Mouse (Mus musculus): ENCODE results near the gene Gzmg. TPM values are rescaled to one million over a fixed set of nuclear protein-coding genes. Genes with fewer than 3 reads are reported as not detected.
"Not testable (repeated sequence)": the region's sequence is repeated elsewhere in the genome, so short reads cannot be mapped to it uniquely, and the experiment has no call there.

The Gzmg gene
- not detected in 2 replicates for polyA plus RNA-seq (2012; rRNA removed)

DNA sequence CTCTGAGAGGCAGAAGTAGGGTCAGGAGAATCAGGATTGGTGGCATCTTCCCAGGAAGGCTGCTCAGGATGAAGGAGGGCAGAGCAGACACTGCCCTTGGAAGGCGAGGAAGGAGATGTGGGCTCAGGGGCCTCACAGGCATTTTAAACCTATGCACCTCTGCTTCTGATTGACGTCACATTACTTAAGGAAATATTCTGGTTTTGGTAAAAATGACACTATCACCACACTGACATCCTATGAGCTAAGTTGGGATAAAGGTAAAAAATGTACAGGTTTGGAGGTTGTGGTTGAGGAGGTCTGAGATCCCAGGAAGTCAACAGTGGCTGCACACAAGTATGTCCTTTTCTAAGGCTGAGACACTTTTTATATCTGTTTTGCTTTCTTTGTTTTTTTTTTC is at the start of gene Gzmg:
Gene Gzmg, minus strand, starts transcription at position 101 of the 400 bp plus-strand sequence.
- not testable (repeated sequence) for H3K36me3 ChIP-seq (ENCODE audit: control insufficient read depth, insufficient read depth, low read length); H3K4me1 ChIP-seq (replicated peaks; ENCODE audit: control insufficient read depth, insufficient read depth, low read length); H3K27ac ChIP-seq (ENCODE audit: control insufficient read depth, insufficient read depth, low read length); H3K27me3 ChIP-seq (ENCODE audit: control insufficient read depth, insufficient read depth, low read length); H3K4me3 ChIP-seq (ENCODE audit: control insufficient read depth, insufficient read depth, low read length); DNase-seq
- 83% methylated on average over 2 of the region's 2 CpGs for WGBS

- no peak for DNase-seq
- H3K27ac ChIP-seq (ENCODE audit: control insufficient read depth, insufficient read depth, low read length): no peak overlapping the region
- WGBS: 92% methylated on average over 1 of the region's 1 CpGs
- no peaks in the 10 kb centered on the region for H3K4me1 ChIP-seq (replicated peaks; ENCODE audit: control insufficient read depth, insufficient read depth, low read length)
- no peaks in the 10 kb centered on the region for H3K27me3 ChIP-seq (ENCODE audit: control insufficient read depth, insufficient read depth, low read length)
- H3K36me3 ChIP-seq (ENCODE audit: control insufficient read depth, insufficient read depth, low read length): no peaks in the 10 kb centered on the region
- no peak for TF ChIP-seq POLR2A (IDR thresholded peaks at IDR 0.05; ENCODE audit: control insufficient read depth, extremely low read depth, insufficient read depth, low read length, poor library complexity)
- TF ChIP-seq CTCF (IDR thresholded peaks at IDR 0.05; ENCODE audit: borderline replicate concordance, control insufficient read depth, extremely low read depth, insufficient read depth, low read length, poor library complexity): no peak
- H3K4me3 ChIP-seq (ENCODE audit: control insufficient read depth, insufficient read depth, low read length): no peak overlapping the region
Observed at GRCm38 (mm10) chr14:56205613-56206012, 46.2 kb upstream of the Gzmg start.

GRCm38 (mm10) chr14:56205021-56205420 is 45.6 kb upstream of the Gzmg start:
- TF ChIP-seq CTCF (IDR thresholded peaks at IDR 0.05; ENCODE audit: borderline replicate concordance, control insufficient read depth, extremely low read depth, insufficient read depth, low read length, poor library complexity): peak; percentile 35; the same call in 1 of the 2 replicates
- DNase-seq: peak; percentile 47
- not testable (repeated sequence) for H3K27ac ChIP-seq (ENCODE audit: control insufficient read depth, insufficient read depth, low read length); H3K36me3 ChIP-seq (ENCODE audit: control insufficient read depth, insufficient read depth, low read length); H3K27me3 ChIP-seq (ENCODE audit: control insufficient read depth, insufficient read depth, low read length); H3K4me3 ChIP-seq (ENCODE audit: control insufficient read depth, insufficient read depth, low read length); H3K4me1 ChIP-seq (replicated peaks; ENCODE audit: control insufficient read depth, insufficient read depth, low read length)
- WGBS: 42% methylated on average over 5 of the region's 5 CpGs

GRCm38 (mm10) chr14:56203975-56204374 is 44.6 kb upstream of the Gzmg start:
- DNase-seq: peak; percentile 75
- TF ChIP-seq POLR2A (IDR thresholded peaks at IDR 0.05; ENCODE audit: control insufficient read depth, extremely low read depth, insufficient read depth, low read length, poor library complexity) (no peak), CTCF (IDR thresholded peaks at IDR 0.05; ENCODE audit: borderline replicate concordance, control insufficient read depth, extremely low read depth, insufficient read depth, low read length, poor library complexity) (no peak; the same call in 1 of the 2 replicates)
- 7% methylated on average over 2 of the region's 2 CpGs for WGBS
- Histone ChIP-seq H3K4me3 (ENCODE audit: control insufficient read depth, insufficient read depth, low read length) (no peak overlapping the region), H3K27me3 (ENCODE audit: control insufficient read depth, insufficient read depth, low read length) (no peaks in the 10 kb centered on the region), H3K4me1 (replicated peaks; ENCODE audit: control insufficient read depth, insufficient read depth, low read length) (no peaks in the 10 kb centered on the region), H3K36me3 (ENCODE audit: control insufficient read depth, insufficient read depth, low read length) (no peaks in the 10 kb centered on the region), H3K27ac (ENCODE audit: control insufficient read depth, insufficient read depth, low read length) (no peak overlapping the region)

DNA sequence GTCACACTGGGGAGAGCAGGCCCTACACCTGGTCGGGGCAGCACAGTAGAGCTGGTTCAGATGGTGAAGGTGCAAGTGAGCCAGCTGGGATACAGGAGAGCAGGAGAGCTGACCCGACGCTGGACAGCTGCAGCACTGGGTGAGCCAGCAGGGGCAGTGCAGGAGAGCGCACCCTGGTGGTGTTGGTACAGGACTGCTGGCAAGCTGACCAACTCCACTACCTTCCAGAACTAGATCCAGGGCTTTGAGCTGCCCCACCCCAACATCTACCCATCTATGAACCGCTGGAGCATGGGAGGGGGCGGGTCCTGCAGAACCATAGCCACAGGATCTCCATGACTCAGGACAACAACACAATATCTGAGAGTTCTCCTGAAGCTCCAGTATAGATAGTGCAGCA is 27.6 kb upstream of the Gzmg start:
- Histone ChIP-seq H3K27ac (ENCODE audit: control insufficient read depth, insufficient read depth, low read length) (no peak overlapping the region), H3K36me3 (ENCODE audit: control insufficient read depth, insufficient read depth, low read length) (no peaks in the 10 kb centered on the region), H3K4me1 (replicated peaks; ENCODE audit: control insufficient read depth, insufficient read depth, low read length) (no peaks in the 10 kb centered on the region), H3K27me3 (ENCODE audit: control insufficient read depth, insufficient read depth, low read length) (no peaks in the 10 kb centered on the region), H3K4me3 (ENCODE audit: control insufficient read depth, insufficient read depth, low read length) (no peak overlapping the region)
- peak; percentile 17 for DNase-seq
- WGBS: 62% methylated on average over 6 of the region's 6 CpGs
- TF ChIP-seq POLR2A (IDR thresholded peaks at IDR 0.05; ENCODE audit: control insufficient read depth, extremely low read depth, insufficient read depth, low read length, poor library complexity): no peak
- no peak for TF ChIP-seq CTCF (IDR thresholded peaks at IDR 0.05; ENCODE audit: borderline replicate concordance, control insufficient read depth, extremely low read depth, insufficient read depth, low read length, poor library complexity)

GRCm38 (mm10) chr14:56186521-56186920 is 27.1 kb upstream of the Gzmg start:
- TF ChIP-seq CTCF (IDR thresholded peaks at IDR 0.05; ENCODE audit: borderline replicate concordance, control insufficient read depth, extremely low read depth, insufficient read depth, low read length, poor library complexity) (no peak), POLR2A (IDR thresholded peaks at IDR 0.05; ENCODE audit: control insufficient read depth, extremely low read depth, insufficient read depth, low read length, poor library complexity) (no peak)
- DNase-seq: no peak
- no peaks in the 10 kb centered on the region for H3K4me1 ChIP-seq (replicated peaks; ENCODE audit: control insufficient read depth, insufficient read depth, low read length)
- no peak overlapping the region for H3K4me3 ChIP-seq (ENCODE audit: control insufficient read depth, insufficient read depth, low read length)
- no peak overlapping the region for H3K27ac ChIP-seq (ENCODE audit: control insufficient read depth, insufficient read depth, low read length)
- H3K27me3 ChIP-seq (ENCODE audit: control insufficient read depth, insufficient read depth, low read length): no peaks in the 10 kb centered on the region
- no peaks in the 10 kb centered on the region for H3K36me3 ChIP-seq (ENCODE audit: control insufficient read depth, insufficient read depth, low read length)
- WGBS: 83% methylated on average over 5 of the region's 5 CpGs

DNA sequence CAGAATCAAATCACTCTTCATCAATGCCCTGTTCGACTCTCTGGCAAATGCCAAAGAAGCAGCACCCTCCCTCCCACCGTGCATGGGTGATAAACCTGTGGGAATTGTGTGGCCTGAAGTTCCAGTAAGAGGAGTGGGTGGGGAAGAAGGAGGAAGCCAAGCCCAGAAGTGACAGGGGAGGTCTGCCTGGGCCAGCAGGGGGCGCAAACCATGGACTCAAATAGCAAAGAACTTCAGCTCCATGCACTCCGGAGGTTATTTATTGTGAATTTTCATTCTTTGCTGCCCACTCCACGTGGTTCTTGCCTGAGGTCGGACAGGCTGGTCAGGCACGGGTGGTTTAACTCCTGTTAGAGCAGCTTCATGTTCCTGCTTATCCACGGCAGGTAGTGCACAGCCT is 18.3 kb upstream of the Gzmg start:
- H3K4me3 ChIP-seq (ENCODE audit: control insufficient read depth, insufficient read depth, low read length); H3K27me3 ChIP-seq (ENCODE audit: control insufficient read depth, insufficient read depth, low read length); H3K4me1 ChIP-seq (replicated peaks; ENCODE audit: control insufficient read depth, insufficient read depth, low read length); H3K27ac ChIP-seq (ENCODE audit: control insufficient read depth, insufficient read depth, low read length); H3K36me3 ChIP-seq (ENCODE audit: control insufficient read depth, insufficient read depth, low read length): not testable (repeated sequence)
- WGBS: 18% methylated on average over 8 of the region's 8 CpGs
- peak; percentile 46 for DNase-seq
- TF ChIP-seq CTCF (IDR thresholded peaks at IDR 0.05; ENCODE audit: borderline replicate concordance, control insufficient read depth, extremely low read depth, insufficient read depth, low read length, poor library complexity): peak; percentile 65; the same call in 1 of the 2 replicates
